Mouse (Mus musculus) forebrain, embryonic 14.5 days (tissue): ENCODE measurements around the gene Pck2. TPM values are rescaled to one million over a fixed set of nuclear protein-coding genes. Genes with fewer than 3 reads are reported as not detected.
A peak's percentile ranks its signal among the peaks of the same experiment; 100 is the strongest.

ENCODE experiments used
- ATAC-seq: fragments of 200-750 bp; cut with Nextera tagmentation; 2 replicates; pipeline ENCODE4 v1.8.0; 2017; ENCODE audit warnings: mild to moderate bottlenecking, moderate library complexity
- DNase-seq: peaks from one replicate; pipeline ENCODE4 v3.0.0-alpha.2; 2015; ENCODE audit warnings: low spot score
- H3K27ac ChIP-seq: fragments of 300-500 bp; sonication (generic); 2 replicates; pipeline ENCODE4 v1.5.1; 2014; ENCODE audit warnings: low read depth, mild to moderate bottlenecking, control low read depth, low read length, moderate library complexity
- H3K27me3 ChIP-seq: fragments of 300-500 bp; sonication (generic); replicated peaks from 2 replicates; pipeline ENCODE4 v1.6.1; 2014; ENCODE audit warnings: low read length, control low read depth, mixed read lengths; ENCODE audit not compliant: control insufficient read depth, insufficient read depth
- H3K36me3 ChIP-seq: fragments of 300-500 bp; sonication (generic); 2 replicates; pipeline ENCODE4 v1.6.1; 2014; ENCODE audit warnings: low read length, control low read depth; ENCODE audit not compliant: control insufficient read depth, insufficient read depth
- H3K4me1 ChIP-seq: fragments of 300-500 bp; sonication (generic); 2 replicates; pipeline ENCODE4 v1.6.1; 2014; ENCODE audit warnings: antibody characterized with exemption, low read length, control low read depth; ENCODE audit not compliant: control insufficient read depth, insufficient read depth
- H3K4me2 ChIP-seq: fragments of 300-500 bp; sonication (generic); 2 replicates; pipeline ENCODE4 v1.6.1; 2014; ENCODE audit warnings: mild to moderate bottlenecking, control low read depth, low read length
- H3K4me3 ChIP-seq: fragments of 300-500 bp; sonication (generic); 2 replicates; pipeline ENCODE4 v1.5.1; 2014; ENCODE audit warnings: low read depth, low read length, control low read depth
- H3K9ac ChIP-seq: fragments of 300-500 bp; sonication (generic); 2 replicates; pipeline ENCODE4 v1.6.1; 2014; ENCODE audit warnings: mild to moderate bottlenecking, low read length, control low read depth, moderate library complexity
- H3K9me3 ChIP-seq: fragments of 300-500 bp; sonication (generic); replicated peaks from 2 replicates; pipeline ENCODE4 v1.6.1; 2016; ENCODE audit warnings: low read length, control low read depth, mixed read lengths; ENCODE audit not compliant: control insufficient read depth
- WGBS: fragments of 180-500 bp; shearing (Covaris S2); extraction: QIAGEN DNeasy Blood & Tissue Kit; methylation state at CpG from one replicate; pipeline ENCODE4 v1.1.7; 2014; 5-methylcytosine and 5-hydroxymethylcytosine counted together
- polyA plus RNA-seq: library from polyadenylated mRNA; unstranded; fragments of >200 nt; fragmentation: Nextera tagmentation; extraction: Ambion mirVana; gene quantifications from 2 replicates; pipeline ENCODE4 v1.2.1, GENCODE M21; 2014

Gene Pck2
- polyA plus RNA-seq, 1 experiment from 2014 or later: 10.7 TPM

GRCm38 (mm10) chr14:55575711-55576110, 35.6 kb downstream of the Pck2 start:
- Histone ChIP-seq H3K4me3 (no peak overlapping the region), H3K4me2 (no peak overlapping the region), H3K27me3 (no peaks in the 10 kb centered on the region), H3K36me3 (peaks cover 7% of the 10 kb centered on the region; the same call in 1 of the 2 replicates), H3K9ac (no peak overlapping the region), H3K27ac (no peak overlapping the region), H3K4me1 (peaks cover 6% of the 10 kb centered on the region; the same call in 1 of the 2 replicates), H3K9me3 (no peaks in the 10 kb centered on the region)
- no peak for ATAC-seq
- WGBS: 82% methylated on average over 13 of the region's 13 CpGs
- no peak for DNase-seq

DNA sequence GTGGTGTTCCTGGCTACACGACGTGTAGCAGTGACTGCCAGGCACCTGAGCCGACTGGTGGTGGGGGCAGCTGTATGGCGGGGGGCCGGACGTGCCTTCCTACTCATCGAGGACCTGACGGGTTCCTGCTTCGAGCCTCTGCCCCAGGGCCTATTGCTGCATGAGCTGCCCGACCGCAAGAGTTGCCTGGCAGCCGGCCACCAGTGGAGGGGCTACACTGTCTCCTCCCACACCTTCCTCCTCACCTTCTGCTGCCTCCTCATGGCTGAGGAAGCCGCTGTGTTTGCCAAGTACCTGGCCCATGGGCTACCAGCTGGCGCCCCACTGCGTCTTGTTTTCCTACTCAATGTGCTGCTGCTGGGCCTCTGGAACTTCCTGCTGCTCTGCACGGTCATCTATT, 36.3 kb downstream of the Pck2 start:
- no peak overlapping the region for H3K9ac ChIP-seq
- WGBS: 76% methylated on average over 16 of the region's 16 CpGs
- peaks cover 6% of the 10 kb centered on the region; the same call in 1 of the 2 replicates for H3K4me1 ChIP-seq
- H3K9me3 ChIP-seq: no peaks in the 10 kb centered on the region
- no peak overlapping the region for H3K4me2 ChIP-seq
- H3K27ac ChIP-seq: no peak overlapping the region
- H3K27me3 ChIP-seq: no peaks in the 10 kb centered on the region
- ATAC-seq: no peak
- H3K36me3 ChIP-seq: peaks cover 6% of the 10 kb centered on the region
- H3K4me3 ChIP-seq: no peak overlapping the region
- DNase-seq: no peak

DNA sequence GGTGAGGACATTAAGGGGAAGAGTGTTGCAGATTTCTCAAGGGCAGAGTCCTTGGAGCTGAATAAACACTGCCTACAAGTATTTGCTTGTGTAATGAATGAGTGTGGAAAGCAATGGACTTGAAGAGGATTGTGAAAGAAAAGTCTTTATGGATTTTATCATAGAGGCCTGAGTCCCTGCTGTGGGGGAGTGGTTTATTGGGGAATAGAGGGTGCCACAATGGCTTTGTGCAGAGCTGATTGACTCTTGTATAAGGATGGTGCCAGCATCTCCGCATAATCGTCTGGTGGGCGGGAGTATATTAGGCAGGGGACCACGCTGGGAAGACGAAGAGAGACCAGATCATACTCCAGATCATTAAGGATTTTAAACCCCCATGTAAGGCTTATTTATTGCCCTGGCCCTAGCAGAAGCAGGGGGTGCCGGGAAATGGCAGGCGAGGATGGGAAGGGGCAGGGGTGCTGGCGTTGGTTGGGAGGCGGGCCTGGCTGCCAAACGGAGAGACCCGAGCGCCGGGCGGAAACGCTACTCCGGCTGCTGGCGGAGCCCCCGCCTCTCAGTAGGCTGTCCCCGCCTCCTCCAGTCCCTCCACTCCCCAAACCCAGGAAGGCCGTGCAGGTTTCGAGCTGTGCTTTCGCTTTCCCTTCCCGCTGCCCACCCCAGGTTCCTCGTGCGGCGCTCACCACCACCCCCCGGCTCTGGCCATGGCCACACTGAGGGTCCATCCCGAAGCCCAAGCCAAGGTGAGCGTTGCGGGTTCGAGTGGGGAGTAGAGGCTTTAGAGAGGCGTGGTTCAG, 38.0 kb downstream of the Pck2 start, which contains the start of gene Psme1:
Gene Psme1 (plus strand): TSS at position 253 of the 797 bp plus-strand sequence.
- peaks cover 6% of the 10 kb centered on the region; the same call in 1 of the 2 replicates for H3K4me1 ChIP-seq
- peak; percentile 92 for DNase-seq
- under 1% methylated on average over 20 of the region's 32 CpGs for WGBS

DNA sequence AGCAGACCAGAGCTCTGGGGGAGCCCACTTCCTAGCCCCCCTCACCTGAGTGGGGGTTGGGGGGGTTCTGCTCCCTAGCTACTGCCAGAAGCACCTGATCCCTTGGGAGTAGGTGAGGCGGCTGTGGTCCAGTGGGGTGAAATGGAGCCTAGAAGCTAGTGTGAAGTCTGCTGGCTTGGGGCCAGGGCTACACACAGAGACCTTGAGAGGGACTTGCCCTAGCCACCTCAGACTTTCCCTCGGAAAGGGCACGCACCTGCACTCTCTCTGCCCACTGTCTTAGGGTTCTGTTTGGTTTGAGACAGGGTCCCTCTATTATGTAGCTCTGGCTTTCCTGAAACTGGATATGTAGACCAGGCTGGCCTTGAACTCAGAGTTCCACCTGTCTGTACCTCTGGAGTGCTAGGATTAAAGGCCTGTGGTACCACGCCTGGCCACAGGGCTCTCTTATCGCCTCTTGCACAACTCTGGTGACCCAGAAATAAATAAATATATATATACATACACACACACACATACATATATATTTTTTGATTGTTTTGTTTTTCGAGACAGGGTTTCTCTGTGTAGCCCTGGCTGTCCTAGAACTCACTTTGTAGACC, 38.7 kb downstream of the Pck2 start:
- H3K27ac ChIP-seq: peak overlapping the region; percentile 88
- H3K36me3 ChIP-seq: peaks cover 9% of the 10 kb centered on the region
- peaks cover 6% of the 10 kb centered on the region; the same call in 1 of the 2 replicates for H3K4me1 ChIP-seq
- H3K27me3 ChIP-seq: no peaks in the 10 kb centered on the region
- peak overlapping the region; percentile 89 for H3K4me2 ChIP-seq
- H3K9ac ChIP-seq: peak overlapping the region; percentile 94
- WGBS: 29% methylated on average over 6 of the region's 6 CpGs
- DNase-seq: peak; percentile 55
- no peaks in the 10 kb centered on the region for H3K9me3 ChIP-seq
- H3K4me3 ChIP-seq: peak overlapping the region; percentile 65
- no peak for ATAC-seq

More for the DNA sequence above, 38.0 kb downstream of the Pck2 start, which contains the start of gene Psme1:
- Histone ChIP-seq H3K9ac (peak within 1 kb of the TSS; percentile 94), H3K4me3 (peak within 1 kb of the TSS; percentile 65), H3K27me3 (no peaks in the 10 kb centered on the region), H3K4me2 (peak within 1 kb of the TSS; percentile 89), H3K36me3 (peaks cover 9% of the 10 kb centered on the region), H3K27ac (peak within 1 kb of the TSS; percentile 88), H3K9me3 (no peaks in the 10 kb centered on the region)
- ATAC-seq: peak; percentile 95

GRCm38 (mm10) chr14:55579511-55580496, 39.7 kb downstream of the Pck2 start:
- Histone ChIP-seq H3K27me3 (no peaks in the 10 kb centered on the region), H3K36me3 (peaks cover 9% of the 10 kb centered on the region), H3K4me1 (peaks cover 6% of the 10 kb centered on the region; the same call in 1 of the 2 replicates), H3K4me2 (no peak overlapping the region), H3K9ac (no peak overlapping the region), H3K4me3 (no peak overlapping the region), H3K9me3 (no peaks in the 10 kb centered on the region), H3K27ac (no peak overlapping the region)
- WGBS: 88% methylated on average over 23 of the region's 23 CpGs
- no peak for DNase-seq
- no peak for ATAC-seq

- Histone ChIP-seq H3K27me3 (no peaks in the 10 kb centered on the region), H3K9me3 (no peaks in the 10 kb centered on the region), H3K27ac (no peak overlapping the region), H3K9ac (no peak overlapping the region), H3K4me2 (no peak overlapping the region), H3K4me3 (no peak overlapping the region), H3K36me3 (peaks cover 9% of the 10 kb centered on the region), H3K4me1 (peaks cover 6% of the 10 kb centered on the region; the same call in 1 of the 2 replicates)
- WGBS: 93% methylated on average over 16 of the region's 16 CpGs
- DNase-seq: no peak
- ATAC-seq: no peak
Observed at GRCm38 (mm10) chr14:55580731-55581130, 40.7 kb downstream of the Pck2 start.

- DNase-seq (no peak), ATAC-seq (no peak)
- Histone ChIP-seq H3K9me3 (no peaks in the 10 kb centered on the region), H3K9ac (no peak overlapping the region), H3K27ac (no peak overlapping the region), H3K4me2 (no peak overlapping the region), H3K4me3 (no peak overlapping the region), H3K4me1 (peaks cover 6% of the 10 kb centered on the region; the same call in 1 of the 2 replicates), H3K27me3 (no peaks in the 10 kb centered on the region), H3K36me3 (peaks cover 9% of the 10 kb centered on the region)
- WGBS: 73% methylated on average over 9 of the region's 9 CpGs
Observed at GRCm38 (mm10) chr14:55581981-55582681, 42.1 kb downstream of the Pck2 start.

GRCm38 (mm10) chr14:55584303-55584701, 44.2 kb downstream of the Pck2 start:
- Histone ChIP-seq H3K4me1 (no peaks in the 10 kb centered on the region), H3K9me3 (no peaks in the 10 kb centered on the region), H3K27me3 (no peaks in the 10 kb centered on the region), H3K4me3 (peak overlapping the region; percentile 39), H3K36me3 (peaks cover 15% of the 10 kb centered on the region), H3K27ac (no peak overlapping the region), H3K4me2 (peak overlapping the region; percentile 67), H3K9ac (peak overlapping the region; percentile 67)
- no peak for ATAC-seq
- 32% methylated on average over 5 of the region's 5 CpGs for WGBS
- DNase-seq: no peak
